Mouse (Mus musculus): ENCODE data around the gene Vinac1. TPM values are rescaled to one million over a fixed set of nuclear protein-coding genes. Genes with fewer than 3 reads are reported as not detected.
A peak's percentile ranks its signal among the peaks of the same experiment; 100 is the strongest.
"Not testable (repeated sequence)": the region's sequence is repeated elsewhere in the genome, so short reads cannot be mapped to it uniquely, and the experiment has no call there.

Vinac1 gene
- total and polyA plus RNA-seq, 2 experiments = 0.04 to 0.09 TPM

- no peak for DNase-seq (ENCODE audit: extremely low read depth, low read depth, low spot score)
- peaks cover 11% of the 10 kb centered on the region for H3K27me3 ChIP-seq (ENCODE audit: control insufficient read depth, insufficient read depth, low read length)
- peak overlapping the region; percentile 4; the same call in 1 of the 2 replicates for H3K4me3 ChIP-seq (ENCODE audit: insufficient read depth, low read depth, low read length)
- 5% methylated on average over 62 of the region's 62 CpGs for WGBS
- H3K4me1 ChIP-seq (ENCODE audit: control insufficient read depth, insufficient read depth, low read length) = peaks cover 4% of the 10 kb centered on the region
- H3K27ac ChIP-seq (replicated peaks; ENCODE audit: insufficient read depth, low read depth, low read length) = no peak overlapping the region
- H3K9ac ChIP-seq (ENCODE audit: low read depth, low read length) = no peak overlapping the region
- no peaks in the 10 kb centered on the region for H3K79me2 ChIP-seq (ENCODE audit: control insufficient read depth, insufficient read depth, low read length)
- TF ChIP-seq CTCF (IDR thresholded peaks at IDR 0.05; ENCODE audit: low read depth, low read length) (no peak), POLR2A (IDR thresholded peaks at IDR 0.05; ENCODE audit: extremely low read depth, insufficient read depth, low read length) (no peak)
- no peaks in the 10 kb centered on the region for H3K36me3 ChIP-seq (ENCODE audit: control insufficient read depth, insufficient read depth, low read length)
These were observed 8.9 kb downstream of the Vinac1 start for GRCm38 (mm10) chr2:129038937-129039631.

GRCm38 (mm10) chr2:129038426-129038936, 9.5 kb downstream of the Vinac1 start:
- no peak overlapping the region for H3K27ac ChIP-seq (replicated peaks; ENCODE audit: insufficient read depth, low read depth, low read length)
- peaks cover 11% of the 10 kb centered on the region for H3K27me3 ChIP-seq (ENCODE audit: control insufficient read depth, insufficient read depth, low read length)
- peak overlapping the region; percentile 36; the same call in 1 of the 2 replicates for H3K9ac ChIP-seq (ENCODE audit: low read depth, low read length)
- peaks cover 4% of the 10 kb centered on the region for H3K4me1 ChIP-seq (ENCODE audit: control insufficient read depth, insufficient read depth, low read length)
- TF ChIP-seq POLR2A (IDR thresholded peaks at IDR 0.05; ENCODE audit: extremely low read depth, insufficient read depth, low read length) = no peak
- TF ChIP-seq CTCF (IDR thresholded peaks at IDR 0.05; ENCODE audit: low read depth, low read length) = no peak
- WGBS = 34% methylated on average over 15 of the region's 15 CpGs
- H3K79me2 ChIP-seq (ENCODE audit: control insufficient read depth, insufficient read depth, low read length) = no peaks in the 10 kb centered on the region
- DNase-seq (ENCODE audit: extremely low read depth, low read depth, low spot score) = no peak
- H3K36me3 ChIP-seq (ENCODE audit: control insufficient read depth, insufficient read depth, low read length) = no peaks in the 10 kb centered on the region
- 0 out of 2 replicates have a peak overlapping the region, but pooled peaks have one; percentile 4 for H3K4me3 ChIP-seq (ENCODE audit: insufficient read depth, low read depth, low read length)

- Histone ChIP-seq H3K27ac (replicated peaks; ENCODE audit: insufficient read depth, low read depth, low read length) (no peak overlapping the region), H3K36me3 (ENCODE audit: control insufficient read depth, insufficient read depth, low read length) (no peaks in the 10 kb centered on the region), H3K9ac (ENCODE audit: low read depth, low read length) (no peak overlapping the region), H3K79me2 (ENCODE audit: control insufficient read depth, insufficient read depth, low read length) (no peaks in the 10 kb centered on the region), H3K4me3 (ENCODE audit: insufficient read depth, low read depth, low read length) (no peak overlapping the region), H3K4me1 (ENCODE audit: control insufficient read depth, insufficient read depth, low read length) (peaks cover 4% of the 10 kb centered on the region), H3K27me3 (ENCODE audit: control insufficient read depth, insufficient read depth, low read length) (peaks cover 11% of the 10 kb centered on the region)
- TF ChIP-seq POLR2A (IDR thresholded peaks at IDR 0.05; ENCODE audit: extremely low read depth, insufficient read depth, low read length) (no peak), CTCF (IDR thresholded peaks at IDR 0.05; ENCODE audit: low read depth, low read length) (no peak)
- WGBS = 84% methylated on average over 5 of the region's 5 CpGs
- DNase-seq (ENCODE audit: extremely low read depth, low read depth, low spot score) = no peak
These were observed 12.6 kb downstream of the Vinac1 start for GRCm38 (mm10) chr2:129035381-129035780.

GRCm38 (mm10) chr2:129024820-129025219, 23.2 kb downstream of the Vinac1 start:
- Histone ChIP-seq H3K4me1 (ENCODE audit: control insufficient read depth, insufficient read depth, low read length) (no peaks in the 10 kb centered on the region), H3K79me2 (ENCODE audit: control insufficient read depth, insufficient read depth, low read length) (no peaks in the 10 kb centered on the region), H3K27ac (replicated peaks; ENCODE audit: insufficient read depth, low read depth, low read length) (no peak overlapping the region), H3K36me3 (ENCODE audit: control insufficient read depth, insufficient read depth, low read length) (no peaks in the 10 kb centered on the region), H3K27me3 (ENCODE audit: control insufficient read depth, insufficient read depth, low read length) (no peaks in the 10 kb centered on the region), H3K9ac (ENCODE audit: low read depth, low read length) (no peak overlapping the region), H3K4me3 (ENCODE audit: insufficient read depth, low read depth, low read length) (no peak overlapping the region)
- DNase-seq (ENCODE audit: extremely low read depth, low read depth, low spot score) = no peak
- WGBS = 84% methylated on average over 9 of the region's 9 CpGs
- no peak for TF ChIP-seq POLR2A (IDR thresholded peaks at IDR 0.05; ENCODE audit: extremely low read depth, insufficient read depth, low read length)
- no peak for TF ChIP-seq CTCF (IDR thresholded peaks at IDR 0.05; ENCODE audit: low read depth, low read length)

GRCm38 (mm10) chr2:129020106-129020505, 27.9 kb downstream of the Vinac1 start:
- H3K79me2 ChIP-seq (ENCODE audit: control insufficient read depth, insufficient read depth, low read length) = no peaks in the 10 kb centered on the region
- H3K27ac ChIP-seq (replicated peaks; ENCODE audit: insufficient read depth, low read depth, low read length) = no peak overlapping the region
- H3K36me3 ChIP-seq (ENCODE audit: control insufficient read depth, insufficient read depth, low read length) = peaks cover 6% of the 10 kb centered on the region
- no peaks in the 10 kb centered on the region for H3K27me3 ChIP-seq (ENCODE audit: control insufficient read depth, insufficient read depth, low read length)
- H3K4me3 ChIP-seq (ENCODE audit: insufficient read depth, low read depth, low read length) = no peak overlapping the region
- TF ChIP-seq POLR2A (IDR thresholded peaks at IDR 0.05; ENCODE audit: extremely low read depth, insufficient read depth, low read length) (no peak), CTCF (IDR thresholded peaks at IDR 0.05; ENCODE audit: low read depth, low read length) (no peak)
- no peaks in the 10 kb centered on the region for H3K4me1 ChIP-seq (ENCODE audit: control insufficient read depth, insufficient read depth, low read length)
- DNase-seq (ENCODE audit: extremely low read depth, low read depth, low spot score) = no peak
- no peak overlapping the region for H3K9ac ChIP-seq (ENCODE audit: low read depth, low read length)
- 75% methylated on average over 2 of the region's 2 CpGs for WGBS

- DNase-seq (ENCODE audit: extremely low read depth, low read depth, low spot score) = peak; percentile 10
- H3K79me2 ChIP-seq (ENCODE audit: control insufficient read depth, insufficient read depth, low read length); H3K27me3 ChIP-seq (ENCODE audit: control insufficient read depth, insufficient read depth, low read length); H3K4me1 ChIP-seq (ENCODE audit: control insufficient read depth, insufficient read depth, low read length); H3K36me3 ChIP-seq (ENCODE audit: control insufficient read depth, insufficient read depth, low read length); H3K9ac ChIP-seq (ENCODE audit: low read depth, low read length); H3K4me3 ChIP-seq (ENCODE audit: insufficient read depth, low read depth, low read length); H3K27ac ChIP-seq (replicated peaks; ENCODE audit: insufficient read depth, low read depth, low read length): not testable (repeated sequence)
- WGBS = 73% methylated on average over 2 of the region's 2 CpGs
These were observed 39.1 kb downstream of the Vinac1 start for GRCm38 (mm10) chr2:129008867-129009266.
